Mouse (Mus musculus) hindbrain, postnatal 0 days (tissue): Measurements from ENCODE around the gene Rbfox1. TPM values are rescaled to one million over a fixed set of nuclear protein-coding genes. Genes with fewer than 3 reads are reported as not detected.

Experiments used
- ATAC-seq: fragments of 200-750 bp; cut with Nextera tagmentation; 2 replicates; pipeline ENCODE4 v1.8.0; 2017; ENCODE audit warnings: mild to moderate bottlenecking, moderate TSS enrichment, moderate library complexity
- DNase-seq: peaks from one replicate; pipeline ENCODE4 v3.0.0-alpha.2; 2015; ENCODE audit warnings: low spot score
- H3K27ac ChIP-seq: fragments of 300-500 bp; sonication (generic); 2 replicates; pipeline ENCODE4 v1.5.1; 2014; ENCODE audit warnings: mild to moderate bottlenecking
- H3K27me3 ChIP-seq: fragments of 300-500 bp; sonication (generic); 2 replicates; pipeline ENCODE4 v1.6.1; 2014; ENCODE audit warnings: low read length, mixed read lengths; ENCODE audit not compliant: insufficient read depth
- H3K36me3 ChIP-seq: fragments of 300-500 bp; sonication (generic); 2 replicates; pipeline ENCODE4 v1.6.1; 2014; ENCODE audit warnings: low read length, mixed read lengths; ENCODE audit not compliant: insufficient read depth
- H3K4me1 ChIP-seq: fragments of 300-500 bp; sonication (generic); 2 replicates; pipeline ENCODE4 v1.6.1; 2014; ENCODE audit warnings: antibody characterized with exemption, low read length, mixed read lengths; ENCODE audit not compliant: insufficient read depth
- H3K4me2 ChIP-seq: fragments of 300-500 bp; sonication (generic); 2 replicates; pipeline ENCODE4 v1.6.1; 2014; ENCODE audit warnings: low read depth, mild to moderate bottlenecking, low read length, moderate library complexity, mixed read lengths
- H3K4me3 ChIP-seq: fragments of 300-500 bp; sonication (generic); 2 replicates; pipeline ENCODE4 v1.5.1; 2014; ENCODE audit warnings: low read length
- H3K9ac ChIP-seq: fragments of 300-500 bp; sonication (generic); replicated peaks from 2 replicates; pipeline ENCODE4 v1.6.1; 2014; ENCODE audit warnings: mild to moderate bottlenecking, low read length, moderate library complexity, mixed read lengths
- H3K9me3 ChIP-seq: fragments of 300-500 bp; sonication (generic); 2 replicates; pipeline ENCODE4 v1.6.1; 2016; ENCODE audit warnings: low read length, mixed read lengths
- CTCF ChIP-seq: IDR thresholded peaks from 2 replicates; pipeline ENCODE4 v1.5.1; 2016; ENCODE audit warnings: antibody characterized with exemption, control low read depth, low read depth
- WGBS: fragments of 180-500 bp; shearing (Covaris S2); extraction: QIAGEN DNeasy Blood & Tissue Kit; methylation state at CpG from one replicate; pipeline ENCODE4 v1.1.7; 2014; 5-methylcytosine and 5-hydroxymethylcytosine counted together
- polyA plus RNA-seq: library from polyadenylated mRNA; unstranded; fragments of >200 nt; fragmentation: Nextera tagmentation; extraction: Ambion mirVana; gene quantifications from 2 replicates; pipeline ENCODE4 v1.2.1, GENCODE M21; 2015
- total RNA-seq: library from RNA; depleted of rRNA; stranded (reverse); fragments of >200 nt; gene quantifications from 2 replicates; pipeline ENCODE4 v1.2.3, GENCODE M21; 2014

Gene Rbfox1
- total and polyA plus RNA-seq, 2 experiments from 2014 or later = 158 to 204 TPM

- ATAC-seq = 0 out of 2 replicates have a peak, but pooled peaks have one; percentile 32
- 40% methylated on average over 6 of the region's 6 CpGs for WGBS
- no peak overlapping the region for H3K27ac ChIP-seq
These were observed 1012.6 kb downstream of the Rbfox1 start for GRCm38 (mm10) chr16:6897734-6898133.

GRCm38 (mm10) chr16:6900006-6900405 lies 1014.9 kb downstream of the Rbfox1 start:
- Histone ChIP-seq H3K9me3 (no peaks in the 10 kb centered on the region), H3K4me1 (no peaks in the 10 kb centered on the region), H3K36me3 (no peaks in the 10 kb centered on the region), H3K4me2 (no peak overlapping the region), H3K27ac (no peak overlapping the region), H3K27me3 (no peaks in the 10 kb centered on the region), H3K4me3 (no peak overlapping the region), H3K9ac (no peak overlapping the region)
- no peak for TF ChIP-seq CTCF
- no peak for ATAC-seq
- WGBS = 64% methylated on average over 2 of the region's 2 CpGs
- no peak for DNase-seq

More at GRCm38 (mm10) chr16:6897734-6898133, 1012.6 kb downstream of the Rbfox1 start:
- Histone ChIP-seq H3K4me3 (no peak overlapping the region), H3K4me1 (no peaks in the 10 kb centered on the region), H3K36me3 (no peaks in the 10 kb centered on the region), H3K9me3 (no peaks in the 10 kb centered on the region), H3K4me2 (no peak overlapping the region), H3K9ac (no peak overlapping the region), H3K27me3 (no peaks in the 10 kb centered on the region)
- no peak for TF ChIP-seq CTCF
- no peak for DNase-seq

GRCm38 (mm10) chr16:6904984-6905383 lies 1019.8 kb downstream of the Rbfox1 start:
- ATAC-seq (no peak), DNase-seq (no peak)
- Histone ChIP-seq H3K9me3 (no peaks in the 10 kb centered on the region), H3K27me3 (no peaks in the 10 kb centered on the region), H3K9ac (no peak overlapping the region), H3K4me1 (peaks cover 3% of the 10 kb centered on the region; the same call in 1 of the 2 replicates), H3K36me3 (no peaks in the 10 kb centered on the region), H3K4me2 (no peak overlapping the region), H3K4me3 (no peak overlapping the region), H3K27ac (no peak overlapping the region)
- WGBS = 76% methylated on average over 4 of the region's 4 CpGs
- TF ChIP-seq CTCF = no peak

- H3K4me1 ChIP-seq = peaks cover 3% of the 10 kb centered on the region; the same call in 1 of the 2 replicates
- no peaks in the 10 kb centered on the region for H3K27me3 ChIP-seq
- DNase-seq (no peak), ATAC-seq (no peak)
- no peaks in the 10 kb centered on the region for H3K36me3 ChIP-seq
- H3K27ac ChIP-seq = no peak overlapping the region
- H3K4me2 ChIP-seq = no peak overlapping the region
- no peak for TF ChIP-seq CTCF
- 28% methylated on average over 2 of the region's 2 CpGs for WGBS
- H3K9me3 ChIP-seq = no peaks in the 10 kb centered on the region
- H3K9ac ChIP-seq = no peak overlapping the region
- H3K4me3 ChIP-seq = no peak overlapping the region
These were observed 1020.8 kb downstream of the Rbfox1 start for GRCm38 (mm10) chr16:6906001-6906400.

- Histone ChIP-seq H3K9me3 (no peaks in the 10 kb centered on the region), H3K27me3 (no peaks in the 10 kb centered on the region), H3K27ac (no peak overlapping the region), H3K4me2 (peak overlapping the region; percentile 24; the same call in 1 of the 2 replicates), H3K9ac (no peak overlapping the region), H3K36me3 (no peaks in the 10 kb centered on the region), H3K4me1 (peaks cover 3% of the 10 kb centered on the region; the same call in 1 of the 2 replicates), H3K4me3 (no peak overlapping the region)
- ATAC-seq (peak; percentile 43; the same call in 1 of the 2 replicates), DNase-seq (peak; percentile 66)
- TF ChIP-seq CTCF = no peak
- 16% methylated on average over 6 of the region's 6 CpGs for WGBS
These were observed 1022.4 kb downstream of the Rbfox1 start for GRCm38 (mm10) chr16:6907550-6907949.

- WGBS = 58% methylated on average over 4 of the region's 4 CpGs
- Histone ChIP-seq H3K4me2 (no peak overlapping the region), H3K9ac (no peak overlapping the region), H3K27ac (no peak overlapping the region), H3K36me3 (no peaks in the 10 kb centered on the region), H3K27me3 (no peaks in the 10 kb centered on the region), H3K4me3 (no peak overlapping the region), H3K9me3 (no peaks in the 10 kb centered on the region), H3K4me1 (no peaks in the 10 kb centered on the region)
- TF ChIP-seq CTCF = no peak
- ATAC-seq (no peak), DNase-seq (no peak)
These were observed 1029.4 kb downstream of the Rbfox1 start for GRCm38 (mm10) chr16:6914531-6914930.

GRCm38 (mm10) chr16:6918641-6919040 lies 1033.5 kb downstream of the Rbfox1 start:
- Histone ChIP-seq H3K36me3 (no peaks in the 10 kb centered on the region), H3K4me3 (no peak overlapping the region), H3K27me3 (no peaks in the 10 kb centered on the region), H3K27ac (no peak overlapping the region), H3K4me1 (no peaks in the 10 kb centered on the region), H3K9ac (no peak overlapping the region), H3K9me3 (no peaks in the 10 kb centered on the region), H3K4me2 (no peak overlapping the region)
- 45% methylated on average over 3 of the region's 3 CpGs for WGBS
- DNase-seq = no peak
- no peak for TF ChIP-seq CTCF
- ATAC-seq = no peak
